Comparison of ENCODE assay signal across 9 mouse cellular contexts in genomic region chr9:13889657-13890056, GRCm38 (mm10).
DNase-seq lines count a peak whose midpoint lies in the region; ATAC-seq lines count a peak whose summit lies in the region.
"Had no signal": no experiment of that assay in that cellular context is flagged by ENCODE, and none has a peak within 500 bp of the region (broad histone marks: within the 10 kb centered on the region; RNA-seq: fewer than 3 reads in every experiment).

No protein-coding gene starts in this region.

- intact Hi-C loops in gastrocnemius, postnatal 14 days (cut with DNase I; ENCODE audit: low total_unique reads) = loop anchor here (2.0 kb wide), 1 partner anchor 451 kb away; no protein-coding TSS in a partner anchor
- intact Hi-C loops in left cerebral cortex, postnatal 36 days (cut with DNase I) = loop anchor here (1.0 to 5.0 kb wide), 2 partner anchors 203 to 453 kb away; no protein-coding TSS in a partner anchor

- no peaks in the 10 kb centered on the region for H3K4me1 ChIP-seq in intestine, embryonic 15.5 days (replicated peaks)
- 0 out of 2 replicates have a peak, but pooled peaks cover 5% of the 10 kb centered on the region for H3K4me1 ChIP-seq in midbrain, embryonic 14.5 days (ENCODE audit: control insufficient read depth, insufficient read depth, low read length)

- H3K27me3 ChIP-seq in intestine, embryonic 15.5 days (replicated peaks) = no peaks in the 10 kb centered on the region
- H3K27me3 ChIP-seq in midbrain, embryonic 14.5 days (ENCODE audit: control insufficient read depth, insufficient read depth, low read length) = no peaks in the 10 kb centered on the region

- H3K4me2 ChIP-seq in intestine, embryonic 15.5 days (replicated peaks) = no peak overlapping the region
- peak overlapping the region; percentile 35 for H3K4me2 ChIP-seq in midbrain, embryonic 14.5 days (ENCODE audit: low read length)

- H3K27ac ChIP-seq in intestine, embryonic 15.5 days = no peak overlapping the region
- peak overlapping the region; percentile 57; the same call in 1 of the 2 replicates for H3K27ac ChIP-seq in midbrain, embryonic 14.5 days (replicated peaks; ENCODE audit: low read depth, low read length)

- DNase-seq in adipocyte (ENCODE audit: low spot score) = peak; percentile 79
- peak; percentile 82 for DNase-seq in gastrocnemius, postnatal 14 days
- peak; percentile 67 to 73 for DNase-seq in left cerebral cortex, postnatal 36 days (ENCODE audit: low spot score in 2 of 2)
- peak; percentile 90 for DNase-seq in midbrain, embryonic 14.5 days
- peak; percentile 18 for DNase-seq in spleen, adult 12 weeks (ENCODE audit: low spot score)

- H3K9ac ChIP-seq in intestine, embryonic 15.5 days = no peak overlapping the region
- H3K9ac ChIP-seq in midbrain, embryonic 14.5 days (replicated peaks; ENCODE audit: low read length) = 0 out of 2 replicates have a peak overlapping the region, but pooled peaks have one; percentile 39

- no peaks in the 10 kb centered on the region for H3K9me3 ChIP-seq in intestine, embryonic 15.5 days
- H3K9me3 ChIP-seq in midbrain, embryonic 14.5 days (ENCODE audit: control insufficient read depth, low read length) = no peaks in the 10 kb centered on the region

- WGBS in intestine, embryonic 15.5 days = 6% methylated on average over 9 of the region's 9 CpGs
- 6% methylated on average over 9 of the region's 9 CpGs for WGBS in midbrain, embryonic 14.5 days

- no peak overlapping the region for H3K4me3 ChIP-seq in intestine, embryonic 15.5 days (replicated peaks)
- H3K4me3 ChIP-seq in midbrain, embryonic 14.5 days (replicated peaks; ENCODE audit: low read depth, low read length) = no peak overlapping the region
- H3K4me3 ChIP-seq: myocyte had no signal

- ATAC-seq in common myeloid progenitor, adult 5-6 weeks (replicated peaks; ENCODE audit: low read depth, poor library complexity, severe bottlenecking) = peak; percentile 89
- ATAC-seq in intestine, embryonic 15.5 days = peak; percentile 93
- ATAC-seq in midbrain, embryonic 14.5 days (ENCODE audit: low FRiP score, low TSS enrichment) = peak; percentile 89
- ATAC-seq in erythroblast, adult 5-6 weeks (replicated peaks; ENCODE audit: low FRiP score, poor library complexity, severe bottlenecking) = no peak

- H3K36me3 ChIP-seq in intestine, embryonic 15.5 days = no peaks in the 10 kb centered on the region
- no peaks in the 10 kb centered on the region for H3K36me3 ChIP-seq in midbrain, embryonic 14.5 days (ENCODE audit: control insufficient read depth, insufficient read depth, low read length)

Comparison
In these comparisons a context has a peak if more than half of its experiments do, and no peak if none do; other contexts are left out.
1. DNase-seq: peak in every context shown above with its lines; median percentile 90 in midbrain, embryonic 14.5 days; 82 in gastrocnemius, postnatal 14 days; 79 in adipocyte; 70 in left cerebral cortex, postnatal 36 days; 18 in spleen, adult 12 weeks.